Mouse (Mus musculus) thymus, postnatal 0 days (tissue): ENCODE results near the gene Mgmt. TPM values are rescaled to one million over a fixed set of nuclear protein-coding genes. Genes with fewer than 3 reads are reported as not detected.

Experiments used
- DNase-seq: peaks from one replicate; pipeline ENCODE4 v3.0.0-alpha.2; 2015; ENCODE audit warnings: low spot score
- polyA plus RNA-seq: library from polyadenylated mRNA; unstranded; fragments of >200 nt; fragmentation: Nextera tagmentation; extraction: Ambion mirVana; gene quantifications from 2 replicates; pipeline ENCODE4 v1.2.1, GENCODE M21; 2015

Mgmt gene
- polyA plus RNA-seq, 1 experiment from 2014 or later, result 3.4 TPM

- DNase-seq, result no peak
These were observed 161.7 kb downstream of the Mgmt start for GRCm38 (mm10) chr7:137056126-137056525.

- no peak for DNase-seq
These were observed 166.1 kb downstream of the Mgmt start for GRCm38 (mm10) chr7:137060488-137060887.

DNA sequence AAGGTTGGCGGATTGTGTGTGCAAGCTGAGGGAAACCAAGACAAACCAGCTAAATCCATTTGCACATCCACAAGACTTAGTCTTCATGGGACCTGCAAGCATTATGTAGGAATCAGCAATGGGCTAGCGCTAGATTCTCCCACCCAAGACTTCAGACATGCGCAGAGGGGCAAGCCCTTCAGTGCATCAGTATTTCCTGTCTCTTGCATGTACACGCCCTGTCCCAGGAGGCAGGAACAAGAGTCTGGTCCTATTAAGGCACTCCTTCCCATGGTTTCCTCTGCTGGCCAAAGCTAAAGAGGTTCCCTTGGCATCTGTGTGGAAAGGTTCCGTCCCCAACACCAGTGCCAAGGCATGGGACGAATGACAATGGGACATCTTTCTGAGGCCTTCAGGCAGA lies 166.7 kb downstream of the Mgmt start:
- DNase-seq, result no peak

- no peak for DNase-seq
These were observed 169.8 kb downstream of the Mgmt start for GRCm38 (mm10) chr7:137064255-137064654.

- DNase-seq, result no peak
These were observed 171.0 kb downstream of the Mgmt start for GRCm38 (mm10) chr7:137065408-137065807.

DNA sequence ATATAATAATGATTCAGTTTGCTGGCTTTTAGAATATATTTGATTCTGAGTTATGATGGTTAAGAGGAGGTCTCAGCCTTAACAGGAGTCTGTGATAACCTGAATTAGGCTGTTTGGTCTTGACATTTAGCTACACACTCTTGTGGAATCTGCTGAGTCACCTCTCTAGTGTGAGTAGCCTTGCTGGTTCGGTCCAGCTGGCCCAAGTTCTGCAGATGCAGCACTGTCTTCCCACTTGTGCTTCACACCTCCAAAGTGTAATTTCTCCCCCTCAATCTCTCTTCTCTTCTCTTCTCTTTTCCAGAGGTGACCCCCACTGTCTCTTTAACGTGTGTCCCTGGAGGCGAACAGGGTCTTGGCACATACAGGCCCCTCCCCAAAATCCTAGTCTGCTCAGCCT lies 171.8 kb downstream of the Mgmt start:
- DNase-seq, result no peak

GRCm38 (mm10) chr7:137066997-137067396 lies 172.6 kb downstream of the Mgmt start:
- no peak for DNase-seq

DNA sequence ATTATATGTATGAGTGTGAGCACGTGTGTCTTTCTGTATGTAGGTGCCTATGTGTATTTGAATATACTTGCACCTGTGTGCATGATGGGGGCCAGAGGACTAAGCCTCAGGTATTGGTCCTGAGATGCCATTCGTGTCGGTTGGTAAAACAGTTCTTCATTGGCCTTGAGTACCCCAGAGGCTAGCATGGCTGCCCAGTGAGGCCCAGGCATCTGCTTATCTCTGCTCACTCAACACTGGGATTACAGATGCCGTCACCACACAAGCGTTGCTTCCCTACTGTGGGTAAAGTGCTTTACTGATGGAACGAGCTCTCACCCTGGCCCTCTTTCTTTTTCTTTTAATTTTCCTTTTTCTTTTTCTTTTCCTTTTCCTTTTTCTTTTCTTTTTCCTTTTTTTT lies 173.3 kb downstream of the Mgmt start:
- DNase-seq, result no peak

DNA sequence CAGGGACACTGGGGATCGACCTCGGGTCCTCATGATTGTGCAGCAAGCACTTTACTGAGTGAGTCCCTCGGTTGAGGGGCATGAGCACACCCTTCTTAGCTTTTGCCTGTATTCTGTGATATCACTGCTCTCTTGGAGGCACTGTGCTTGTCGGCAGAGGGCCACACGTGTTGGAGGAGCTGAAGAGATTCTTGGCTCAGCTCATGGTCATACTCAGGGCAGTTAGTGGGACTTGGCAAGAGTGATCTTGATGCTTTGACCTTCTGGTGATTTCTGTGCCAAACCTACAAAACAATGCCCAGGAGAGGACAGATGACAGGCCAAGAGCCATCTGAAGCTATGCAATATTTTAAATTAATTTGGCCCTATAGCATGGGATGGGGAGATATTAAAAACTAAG lies 174.4 kb downstream of the Mgmt start:
- no peak for DNase-seq

GRCm38 (mm10) chr7:137069768-137070167 lies 175.4 kb downstream of the Mgmt start:
- no peak for DNase-seq

DNA sequence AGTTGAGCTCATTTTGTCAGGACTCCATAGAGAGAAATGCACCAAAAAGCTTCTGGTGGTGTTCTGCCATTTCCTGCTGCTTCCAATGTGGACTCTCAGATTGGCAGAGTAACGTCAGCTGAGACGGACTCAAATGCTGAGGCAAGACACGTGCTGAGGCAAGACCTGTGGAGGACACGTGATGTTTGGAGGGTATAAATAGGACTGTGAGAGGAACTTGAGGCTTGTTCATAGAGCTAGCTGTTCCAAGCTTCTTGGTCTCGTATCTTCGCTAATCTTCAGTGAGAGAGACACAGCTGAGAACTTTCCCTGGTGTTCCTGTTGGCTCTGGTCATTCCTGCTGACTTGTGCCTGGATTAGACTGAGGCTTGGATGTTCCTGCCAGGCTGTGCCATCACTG lies 176.9 kb downstream of the Mgmt start:
- DNase-seq, result no peak

GRCm38 (mm10) chr7:137073878-137074277 lies 179.5 kb downstream of the Mgmt start:
- DNase-seq, result no peak

DNA sequence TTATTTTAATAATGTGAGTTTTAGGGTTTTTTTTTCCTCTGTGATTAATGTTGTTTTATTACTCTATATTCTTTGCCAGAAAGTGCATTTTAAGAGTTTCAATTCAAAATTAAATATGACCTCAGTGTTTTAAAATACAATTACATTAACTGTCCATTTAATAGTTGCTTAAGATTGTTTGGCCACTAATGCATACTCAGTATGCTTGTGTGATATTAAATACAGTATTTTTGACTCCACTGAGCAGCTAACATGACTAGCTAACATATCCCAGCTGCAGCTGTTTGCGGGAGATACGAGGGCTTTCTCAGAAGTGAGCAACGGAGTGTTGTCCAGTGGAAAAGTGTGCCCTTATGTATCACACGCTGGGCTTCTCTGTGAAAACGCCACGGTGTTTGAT lies 179.9 kb downstream of the Mgmt start:
- DNase-seq, result no peak

GRCm38 (mm10) chr7:137075301-137075700 lies 180.9 kb downstream of the Mgmt start:
- DNase-seq, result no peak

DNA sequence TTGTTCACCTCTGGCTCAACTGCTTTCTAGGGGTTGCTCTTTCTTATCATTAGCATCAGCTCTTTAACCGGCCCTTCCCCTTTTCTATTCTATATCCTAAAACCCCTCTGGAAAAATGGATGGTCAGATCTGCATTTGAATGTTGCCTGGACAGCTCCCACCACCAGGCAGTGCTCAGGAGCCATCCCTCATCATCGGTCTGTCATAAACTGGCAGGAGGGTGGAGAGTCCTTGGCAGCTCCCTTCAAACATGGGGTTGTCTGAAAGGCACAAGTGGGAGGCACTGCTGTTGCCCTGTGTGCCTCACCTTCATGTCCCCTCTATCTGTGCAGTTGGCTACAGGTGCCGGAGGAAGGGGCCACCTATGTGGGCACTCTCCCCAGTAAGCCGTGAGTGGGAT lies 185.8 kb downstream of the Mgmt start:
- DNase-seq, result no peak

DNA sequence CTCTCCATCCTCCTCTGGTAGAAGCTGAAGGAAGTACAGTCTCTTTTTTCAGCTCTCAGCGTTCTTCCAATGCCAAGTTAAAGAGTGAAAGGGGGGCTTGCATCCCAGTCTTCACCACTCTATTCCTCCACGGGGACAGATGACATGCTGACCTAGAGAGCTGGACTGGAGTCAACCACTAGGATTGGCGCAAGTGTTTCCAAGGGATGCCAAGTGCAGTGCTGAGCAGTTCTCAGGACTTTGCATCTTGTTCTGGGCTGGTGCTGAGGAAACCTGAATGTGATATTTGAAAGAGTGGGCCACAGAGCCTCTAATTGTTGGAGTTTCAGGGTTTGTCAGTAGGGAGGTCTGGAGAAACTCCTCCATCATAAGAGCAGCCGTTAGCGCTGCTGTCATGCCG lies 187.8 kb downstream of the Mgmt start:
- no peak for DNase-seq

DNA sequence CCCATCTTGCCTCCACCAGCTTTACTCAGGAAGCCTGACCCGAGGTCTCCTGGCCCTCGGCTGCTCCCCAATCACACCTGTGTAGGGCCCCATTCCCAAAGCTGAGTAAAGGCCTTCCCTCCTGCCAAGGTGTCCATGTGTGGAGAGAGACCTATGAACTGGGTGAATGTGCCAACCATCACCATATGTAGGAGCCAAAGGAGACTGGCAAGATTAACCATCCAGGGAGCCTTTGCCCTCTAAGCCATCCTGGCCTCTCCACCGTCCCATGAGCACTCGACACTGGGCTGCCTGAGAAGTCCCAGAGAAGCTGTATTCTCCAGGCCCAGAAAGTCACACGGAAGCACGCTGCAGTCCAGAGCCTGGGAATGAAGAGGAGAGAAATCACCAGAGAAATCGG lies 190.2 kb downstream of the Mgmt start:
- DNase-seq, result no peak

DNA sequence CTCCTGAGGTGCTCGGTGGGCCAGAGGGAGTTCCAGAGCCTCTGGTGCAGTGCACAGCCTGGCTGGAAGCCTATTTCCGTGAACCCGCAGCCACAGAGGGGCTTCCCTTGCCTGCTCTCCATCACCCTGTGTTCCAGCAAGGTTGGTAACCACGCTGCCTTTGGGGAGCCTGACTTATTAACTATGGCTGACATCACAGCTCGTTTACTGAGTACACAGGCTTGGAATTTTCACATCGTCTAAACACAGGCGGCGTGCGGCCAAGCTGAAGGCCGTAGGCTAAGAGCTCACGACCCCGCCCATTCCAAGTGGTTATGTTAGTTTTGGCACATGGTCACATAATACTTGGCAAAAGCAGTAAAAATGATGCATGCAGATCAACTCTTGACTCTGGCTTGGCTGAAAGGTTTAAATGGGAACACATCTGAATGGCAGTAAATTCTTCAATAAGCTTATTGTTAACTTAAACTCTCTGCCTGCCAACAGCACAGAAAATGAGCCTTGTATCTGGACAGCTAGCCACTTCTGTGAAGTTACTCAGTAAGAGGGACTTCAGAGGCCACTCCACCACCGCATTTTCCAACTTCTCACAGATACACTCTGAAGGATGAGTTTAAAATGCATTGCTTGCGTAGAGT lies 191.7 kb downstream of the Mgmt start:
- no peak for DNase-seq

GRCm38 (mm10) chr7:137087136-137087535 lies 192.7 kb downstream of the Mgmt start:
- DNase-seq, result no peak

DNA sequence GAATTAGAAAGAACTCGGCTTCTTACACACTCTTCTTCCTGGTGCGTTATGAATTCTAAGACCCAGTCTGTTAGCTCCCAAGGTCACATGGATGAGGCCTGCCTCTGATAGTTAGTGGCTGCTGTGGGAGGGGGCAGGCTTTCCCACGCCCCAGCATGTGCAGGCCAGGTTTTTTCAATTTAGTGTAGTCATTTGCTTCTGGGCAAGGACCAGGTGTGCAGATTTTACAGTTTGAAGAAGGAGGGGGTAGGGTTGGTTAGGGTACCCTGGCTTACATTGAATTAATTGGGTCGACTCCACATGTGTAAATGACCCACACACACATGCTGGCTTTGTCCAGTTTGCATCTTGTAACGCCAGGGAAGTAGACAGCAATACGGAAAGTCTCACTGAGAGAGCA lies 193.7 kb downstream of the Mgmt start:
- no peak for DNase-seq

- DNase-seq, result no peak
These were observed 200.1 kb downstream of the Mgmt start for GRCm38 (mm10) chr7:137094551-137094950.

DNA sequence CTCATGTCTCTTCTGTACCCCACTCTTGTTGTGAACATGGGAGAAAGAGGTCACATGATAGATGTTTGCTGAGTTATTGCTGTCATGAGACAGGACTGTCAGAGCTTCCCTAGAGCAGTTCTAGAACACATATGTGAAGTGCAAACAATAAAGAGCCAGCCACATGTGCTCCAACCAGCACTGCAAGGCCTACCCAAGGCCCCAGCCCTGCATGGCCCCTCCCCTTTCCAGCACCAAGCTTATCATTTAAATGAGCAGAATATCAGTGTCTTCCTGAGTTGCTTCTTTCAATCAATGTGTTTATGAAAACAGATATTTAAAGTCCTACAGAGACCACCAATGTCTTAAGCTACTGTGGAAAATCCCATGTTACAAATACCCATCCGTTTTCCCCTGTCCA lies 201.3 kb downstream of the Mgmt start:
- no peak for DNase-seq

DNA sequence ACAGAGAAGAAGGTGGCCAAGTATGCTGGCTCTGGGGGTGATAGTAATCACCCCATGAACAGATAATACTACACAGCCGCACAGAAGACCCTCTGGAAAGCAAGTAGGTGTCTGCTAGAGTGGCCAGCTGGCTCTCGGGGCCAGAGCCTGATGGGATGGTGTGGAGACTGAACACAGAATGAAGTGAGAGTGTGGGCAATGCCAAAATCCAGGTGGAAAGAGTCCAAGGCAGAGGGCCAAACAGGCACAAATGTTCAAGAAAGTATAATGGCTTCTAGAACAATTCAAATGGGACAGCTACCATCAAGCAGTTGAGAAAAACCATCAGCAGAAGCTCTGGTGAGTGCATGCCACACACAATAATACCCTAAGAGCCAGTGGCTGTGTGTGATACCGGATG lies 205.4 kb downstream of the Mgmt start:
- no peak for DNase-seq

- no peak for DNase-seq
These were observed 208.3 kb downstream of the Mgmt start for GRCm38 (mm10) chr7:137102606-137103195.
